Mouse (Mus musculus) spleen, adult 2 months (tissue): ENCODE measurements around the gene Cobll1.

Source experiments
- CTCF ChIP-seq: fragments of 200-500 bp; IDR thresholded peaks from 2 replicates; pipeline ENCODE4 v1.5.1; 2011; ENCODE audit warnings: mild to moderate bottlenecking, inconsistent platforms; ENCODE audit not compliant: insufficient read depth, insufficient read length, insufficient replicate concordance; ENCODE audit errors: extremely low read depth
- POLR2A ChIP-seq: fragments of 200-500 bp; IDR thresholded peaks from 2 replicates; pipeline ENCODE4 v1.6.1; 2011; ENCODE audit warnings: low read depth, low read length, inconsistent platforms

GRCm38 (mm10) chr2:65237116-65237515 is 2.1 kb downstream of the Cobll1 start:
- TF ChIP-seq CTCF (no peak), POLR2A (no peak)
